Mouse (Mus musculus) spleen, postnatal 4 days (tissue): ENCODE data around the gene Bicd2.

ENCODE experiments used
- DNase-seq, 2 experiments: peaks; one replicate each; pipeline ENCODE4 v3.0.0; 2022; ENCODE audit warnings: low spot score in 2 of 2

The Bicd2 gene

GRCm38 (mm10) chr13:49326246-49327206 is 14.9 kb upstream of the Bicd2 start:
- DNase-seq = peak; percentile 54 to 76

- no peak for DNase-seq
These were observed 13.3 kb upstream of the Bicd2 start for GRCm38 (mm10) chr13:49328101-49328500.

GRCm38 (mm10) chr13:49333250-49333649 is 8.1 kb upstream of the Bicd2 start:
- no peak for DNase-seq

- no peak for DNase-seq
These were observed 6.1 kb upstream of the Bicd2 start for GRCm38 (mm10) chr13:49335077-49335982.

- no peak for DNase-seq
These were observed 2.4 kb upstream of the Bicd2 start for GRCm38 (mm10) chr13:49338893-49339546.

GRCm38 (mm10) chr13:49341831-49342722 is 692 bp downstream of the Bicd2 start:
- DNase-seq = no peak

- no peak for DNase-seq
These were observed 1.3 kb downstream of the Bicd2 start for GRCm38 (mm10) chr13:49342723-49343100.

- DNase-seq = peak in 1 of 2 experiments; percentile 50
These were observed 3.2 kb downstream of the Bicd2 start for GRCm38 (mm10) chr13:49344567-49344966.

GRCm38 (mm10) chr13:49345476-49345875 is 4.1 kb downstream of the Bicd2 start:
- DNase-seq = peak; percentile 41 to 72

- no peak for DNase-seq
These were observed 7.1 kb downstream of the Bicd2 start for GRCm38 (mm10) chr13:49348522-49348921.

GRCm38 (mm10) chr13:49349335-49349734 is 8.0 kb downstream of the Bicd2 start:
- no peak for DNase-seq

GRCm38 (mm10) chr13:49349836-49350505 is 8.6 kb downstream of the Bicd2 start:
- no peak for DNase-seq

- DNase-seq = no peak
These were observed 11.3 kb downstream of the Bicd2 start for GRCm38 (mm10) chr13:49352581-49353159.

GRCm38 (mm10) chr13:49353422-49353821 is 12.0 kb downstream of the Bicd2 start:
- DNase-seq = no peak

- no peak for DNase-seq
These were observed 12.7 kb downstream of the Bicd2 start for GRCm38 (mm10) chr13:49353991-49354507.

GRCm38 (mm10) chr13:49355461-49356061 is 14.2 kb downstream of the Bicd2 start:
- no peak for DNase-seq

- DNase-seq = no peak
These were observed 14.7 kb downstream of the Bicd2 start for GRCm38 (mm10) chr13:49356090-49356489.

GRCm38 (mm10) chr13:49357367-49358026 is 16.1 kb downstream of the Bicd2 start:
- DNase-seq = no peak

GRCm38 (mm10) chr13:49358184-49358583 is 16.8 kb downstream of the Bicd2 start:
- no peak for DNase-seq
